Comparison of ENCODE assay signal across 17 mouse cellular contexts in the genomic region with DNA sequence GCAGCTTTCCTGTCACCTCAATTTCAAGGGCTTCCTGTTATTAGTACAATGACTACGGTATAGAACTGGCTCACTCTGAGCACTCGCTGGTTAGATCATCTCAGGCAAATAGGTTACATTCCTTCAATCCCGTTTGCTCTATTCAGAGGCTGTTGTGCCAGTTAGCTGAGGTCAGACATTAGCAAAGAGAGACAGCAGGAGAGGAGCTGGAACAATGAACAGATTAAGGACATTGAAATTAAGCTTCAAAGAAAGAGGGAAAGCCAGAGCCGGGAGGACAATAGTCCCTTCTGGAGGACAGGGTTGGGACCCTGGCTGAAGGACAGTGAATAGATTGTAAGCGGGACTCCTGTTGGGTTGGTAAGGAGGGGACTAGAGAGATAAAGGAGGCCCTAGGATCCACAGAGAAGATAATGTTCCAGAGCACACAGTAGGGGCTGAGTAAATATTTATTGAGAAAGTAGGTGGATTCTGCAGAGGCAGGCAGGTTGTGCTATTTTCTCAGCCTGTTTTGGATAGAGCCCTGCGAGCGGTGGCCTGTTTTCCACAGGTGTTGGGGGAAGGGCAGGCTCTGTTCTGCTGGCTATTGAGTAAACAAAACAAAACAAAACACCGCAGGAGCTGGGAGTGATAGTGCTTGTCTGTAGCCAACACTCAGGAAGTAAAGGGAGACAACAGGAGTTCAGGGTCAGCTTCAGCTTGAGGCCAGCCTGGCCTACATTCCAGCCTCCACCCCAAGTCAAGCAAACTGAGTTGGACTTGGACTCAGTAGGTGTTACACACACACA. TPM values are rescaled to one million over a fixed set of nuclear protein-coding genes. Genes with fewer than 3 reads are reported as not detected.
DNase-seq lines count a peak whose midpoint lies in the region; ATAC-seq and TF ChIP-seq lines count a peak whose summit lies in the region.
"Had no signal": no experiment of that assay in that cellular context is flagged by ENCODE, and none has a peak within 500 bp of the region (broad histone marks: within the 10 kb centered on the region; RNA-seq: fewer than 3 reads in every experiment).

No protein-coding gene starts in this region.

- DNase-seq in heart, adult 2 months: no peak
- DNase-seq in ES-E14 (ENCODE audit: low read depth, low spot score): peak; percentile 72
- peak; percentile 62 for DNase-seq in embryo, embryonic 10.5 days (ENCODE audit: low spot score)
- DNase-seq in spleen, postnatal 36 days (ENCODE audit: low spot score in 2 of 2): no peak
- DNase-seq in lung, adult 18-20 months: no peak
- no peak for DNase-seq in adrenal gland, postnatal 10 days
- DNase-seq: adrenal gland, adult 8-10 months; cerebellum, postnatal 25 days; kidney, postnatal 10 days; layer of hippocampus, adult 9-11 months; right cerebral cortex, postnatal 25 days had no signal

- TF ChIP-seq POLR2A in heart, adult 2 months (IDR thresholded peaks at IDR 0.05; ENCODE audit: insufficient read depth, low read depth, low read length): no peak

- intact Hi-C loops in heart, adult 2 months (cut with DNase I): no loop called here

- no peaks in the 10 kb centered on the region for H3K27me3 ChIP-seq in heart, embryonic 13.5 days (replicated peaks)
- no peaks in the 10 kb centered on the region for H3K27me3 ChIP-seq in heart, adult 2 months (ENCODE audit: control insufficient read depth, insufficient read depth, low read length)
- peaks cover 42% of the 10 kb centered on the region for H3K27me3 ChIP-seq in midbrain, embryonic 12.5 days
- H3K27me3 ChIP-seq: heart, embryonic 15.5 days; lung, embryonic 15.5 days; Patski; stomach, embryonic 15.5 days had no signal

- no peak overlapping the region for H3K4me3 ChIP-seq in heart, embryonic 13.5 days
- H3K4me3 ChIP-seq in heart, adult 2 months: no peak overlapping the region
- H3K4me3 ChIP-seq in ES-E14 (ENCODE audit: insufficient read depth in 1 of 2, low read depth in 1 of 2, low read length in 2 of 2, poor library complexity in 1 of 2, severe bottlenecking in 1 of 2): no peak overlapping the region
- no peak overlapping the region for H3K4me3 ChIP-seq in midbrain, embryonic 12.5 days
- H3K4me3 ChIP-seq: heart, embryonic 15.5 days; lung, embryonic 15.5 days; stomach, embryonic 15.5 days had no signal

- H3K79me2 ChIP-seq in heart, adult 2 months (replicated peaks; ENCODE audit: control insufficient read depth, insufficient read depth, low read length): no peaks in the 10 kb centered on the region

- TF ChIP-seq CTCF in heart, adult 2 months (IDR thresholded peaks at IDR 0.05): no peak

- H3K4me2 ChIP-seq in heart, embryonic 13.5 days: peak overlapping the region; percentile 34
- peak overlapping the region; percentile 16; the same call in 1 of the 2 replicates for H3K4me2 ChIP-seq in midbrain, embryonic 12.5 days (replicated peaks)
- H3K4me2 ChIP-seq: heart, embryonic 15.5 days; lung, embryonic 15.5 days; stomach, embryonic 15.5 days had no signal

- no peaks in the 10 kb centered on the region for H3K36me3 ChIP-seq in heart, embryonic 13.5 days
- no peaks in the 10 kb centered on the region for H3K36me3 ChIP-seq in heart, adult 2 months (ENCODE audit: control insufficient read depth, insufficient read depth, low read length)
- no peaks in the 10 kb centered on the region for H3K36me3 ChIP-seq in ES-E14 (ENCODE audit: control insufficient read depth, insufficient read depth, low read length, poor library complexity, severe bottlenecking)
- no peaks in the 10 kb centered on the region for H3K36me3 ChIP-seq in midbrain, embryonic 12.5 days
- H3K36me3 ChIP-seq: heart, embryonic 15.5 days; lung, embryonic 15.5 days; stomach, embryonic 15.5 days had no signal

- H3K9ac ChIP-seq in heart, embryonic 13.5 days: peak overlapping the region; percentile 52; the same call in 1 of the 2 replicates
- no peak overlapping the region for H3K9ac ChIP-seq in heart, adult 2 months (ENCODE audit: low read depth, low read length)
- no peak overlapping the region for H3K9ac ChIP-seq in ES-E14 (ENCODE audit: insufficient read depth, low read depth, low read length, poor library complexity, severe bottlenecking)
- H3K9ac ChIP-seq in midbrain, embryonic 12.5 days (replicated peaks): no peak overlapping the region
- H3K9ac ChIP-seq: heart, embryonic 15.5 days; lung, embryonic 15.5 days; stomach, embryonic 15.5 days had no signal

- H3K27ac ChIP-seq in heart, embryonic 13.5 days (replicated peaks): peak overlapping the region; percentile 59
- H3K27ac ChIP-seq in heart, adult 2 months: no peak overlapping the region
- peak overlapping the region; percentile 57; the same call in 1 of the 2 replicates for H3K27ac ChIP-seq in ES-E14 (ENCODE audit: insufficient read depth, low read depth, low read length, poor library complexity, severe bottlenecking)
- peak overlapping the region; percentile 49 for H3K27ac ChIP-seq in midbrain, embryonic 12.5 days (replicated peaks)
- H3K27ac ChIP-seq: heart, embryonic 15.5 days; lung, embryonic 15.5 days; stomach, embryonic 15.5 days had no signal

- no peaks in the 10 kb centered on the region for H3K9me3 ChIP-seq in heart, embryonic 13.5 days
- no peaks in the 10 kb centered on the region for H3K9me3 ChIP-seq in ES-E14 (ENCODE audit: control insufficient read depth, insufficient read depth, low read depth, low read length)
- H3K9me3 ChIP-seq in midbrain, embryonic 12.5 days: no peaks in the 10 kb centered on the region
- H3K9me3 ChIP-seq: heart, embryonic 15.5 days; lung, embryonic 15.5 days; stomach, embryonic 15.5 days had no signal

- H3K4me1 ChIP-seq in heart, embryonic 13.5 days: peaks cover 10% of the 10 kb centered on the region
- H3K4me1 ChIP-seq in heart, adult 2 months (ENCODE audit: control insufficient read depth, insufficient read depth, low read length): no peaks in the 10 kb centered on the region
- H3K4me1 ChIP-seq in ES-E14 (ENCODE audit: control insufficient read depth in 2 of 2, insufficient read depth in 2 of 2, low read length in 2 of 2, poor library complexity in 1 of 2): peaks cover 7 to 28% of the 10 kb centered on the region in 2 experiments
- peaks cover 21% of the 10 kb centered on the region for H3K4me1 ChIP-seq in midbrain, embryonic 12.5 days
- H3K4me1 ChIP-seq: lung, embryonic 15.5 days; stomach, embryonic 15.5 days had no signal

- 36% methylated on average over 8 of the region's 8 CpGs for WGBS in heart, embryonic 13.5 days
- WGBS in heart, adult 2 months: 59% methylated on average over 8 of the region's 8 CpGs
- 6% methylated on average over 8 of the region's 8 CpGs for WGBS in midbrain, embryonic 12.5 days

- TF ChIP-seq EP300 in heart, adult 2 months (IDR thresholded peaks at IDR 0.05; ENCODE audit: insufficient read depth, low read depth, low read length): no peak

- in situ Hi-C loops in ES-E14 (cut with MboI; ENCODE audit: low sequenced_read_pairs in 2 of 2, unreplicated experiment in 2 of 2): no loop called here

- 0 out of 2 replicates have a peak, but pooled peaks have one; percentile 22 for ATAC-seq in heart, embryonic 13.5 days (ENCODE audit: extremely low read depth, insufficient number of reproducible peaks, low FRiP score, low TSS enrichment)
- ATAC-seq in midbrain, embryonic 12.5 days (ENCODE audit: low FRiP score, low read depth): peak; percentile 83
- ATAC-seq: Patski had no signal

TF ChIP-seq in ES-E14, 5 proteins besides CTCF, POLR2A, EP300 and RAD21:
- TF ChIP-seq MAFK (IDR thresholded peaks at IDR 0.05; ENCODE audit: insufficient read depth, low read depth, low read length) (no peak), ZNF384 (IDR thresholded peaks at IDR 0.05; ENCODE audit: low read depth, low read length) (no peak), ZC3H11A (IDR thresholded peaks at IDR 0.05; ENCODE audit: borderline replicate concordance, low read depth, low read length) (no peak), CHD2 (IDR thresholded peaks at IDR 0.05; ENCODE audit: low read depth, low read length) (no peak; the same call in 1 of the 2 replicates), HCFC1 (IDR thresholded peaks at IDR 0.05; ENCODE audit: borderline replicate concordance, insufficient read depth, low read length) (no peak)

RNA-seq across cellular contexts. Expression of gene Nudt4, which starts 32.1 kb away (rescaled TPM):
- polyA plus RNA-seq in heart, embryonic 13.5 days (2015; fragmentation: Nextera tagmentation; extraction: Ambion mirVana): 85.2 and 107 TPM in 2 replicates
- 100 to 1,000 TPM; 328 to 349 TPM for total RNA-seq in heart, adult 2 months (2021)
- polyA plus RNA-seq in heart, adult 2 months (2012; rRNA removed): 48.8 and 109 TPM in 2 replicates
- 61.5 and 92.4 TPM in 2 replicates for total RNA-seq in ES-E14 (2012; rRNA removed)
- 124 and 125 TPM in 2 replicates for polyA plus RNA-seq in midbrain, embryonic 12.5 days (2016; fragmentation: Nextera tagmentation; extraction: Ambion mirVana)
- total RNA-seq in adrenal gland, postnatal 10 days (2021): 100 to 1,000 TPM; 106 to 108 TPM

Comparison
In these comparisons a context has a peak if more than half of its experiments do, and no peak if none do; other contexts are left out.
1. DNase-seq: peak in ES-E14 (single experiment) and embryo, embryonic 10.5 days (single experiment); none in heart, adult 2 months (0 of 2), spleen, postnatal 36 days (0 of 2), lung, adult 18-20 months (0 of 2) and adrenal gland, postnatal 10 days (single experiment).